Mouse (Mus musculus): ENCODE results near the gene Chmp6. TPM values are rescaled to one million over a fixed set of nuclear protein-coding genes. Genes with fewer than 3 reads are reported as not detected.

Gene Chmp6
- polyA plus RNA-seq, 1 experiment from 2014 or later, result 90.0 TPM

- H3K27me3 ChIP-seq (replicated peaks; ENCODE audit: control insufficient read depth, insufficient read depth, low read length), result no peaks in the 10 kb centered on the region
- H3K4me1 ChIP-seq (ENCODE audit: control insufficient read depth, insufficient read depth, low read length), result peaks cover 13% of the 10 kb centered on the region
- H3K27ac ChIP-seq (ENCODE audit: low read depth, low read length), result no peak overlapping the region
- no peaks in the 10 kb centered on the region for H3K9me3 ChIP-seq (replicated peaks; ENCODE audit: control insufficient read depth, low read length)
- no peak overlapping the region for H3K4me3 ChIP-seq (ENCODE audit: low read depth, low read length)
- DNase-seq (ENCODE audit: low spot score), result no peak
- no peak for ATAC-seq
- no peaks in the 10 kb centered on the region for H3K36me3 ChIP-seq (ENCODE audit: control insufficient read depth, insufficient read depth, low read length)
- H3K4me2 ChIP-seq (ENCODE audit: low read length), result no peak overlapping the region
- no peak overlapping the region for H3K9ac ChIP-seq (ENCODE audit: low read length)
- WGBS, result 74% methylated on average over 8 of the region's 8 CpGs
These were observed 54.2 kb downstream of the Chmp6 start for GRCm38 (mm10) chr11:119967401-119967800.

- H3K4me2 ChIP-seq (ENCODE audit: low read length), result no peak overlapping the region
- WGBS, result 74% methylated on average over 2 of the region's 2 CpGs
- no peak for ATAC-seq
These were observed 54.7 kb downstream of the Chmp6 start for GRCm38 (mm10) chr11:119967892-119968291.

More at GRCm38 (mm10) chr11:119967892-119968291, 54.7 kb downstream of the Chmp6 start:
- Histone ChIP-seq H3K9me3 (replicated peaks; ENCODE audit: control insufficient read depth, low read length) (no peaks in the 10 kb centered on the region), H3K4me3 (ENCODE audit: low read depth, low read length) (no peak overlapping the region), H3K9ac (ENCODE audit: low read length) (no peak overlapping the region), H3K27me3 (replicated peaks; ENCODE audit: control insufficient read depth, insufficient read depth, low read length) (no peaks in the 10 kb centered on the region), H3K36me3 (ENCODE audit: control insufficient read depth, insufficient read depth, low read length) (no peaks in the 10 kb centered on the region), H3K27ac (ENCODE audit: low read depth, low read length) (no peak overlapping the region), H3K4me1 (ENCODE audit: control insufficient read depth, insufficient read depth, low read length) (peaks cover 13% of the 10 kb centered on the region)
- DNase-seq (ENCODE audit: low spot score), result no peak

Other genes with a start within 250 kb of the Chmp6 start
- 18.7 and 25.2 TPM in 2 replicates for gene Baiap2, start 29.3 kb downstream of the Chmp6 start, polyA plus RNA-seq (2014; fragmentation: Nextera tagmentation; extraction: Ambion mirVana)
- 10.9 and 18.3 TPM in 2 replicates for gene Aatk, start 133.7 kb downstream of the Chmp6 start, polyA plus RNA-seq (2014; fragmentation: Nextera tagmentation; extraction: Ambion mirVana)
- gene Cep131, start 173.4 kb downstream of the Chmp6 start, polyA plus RNA-seq (2014; fragmentation: Nextera tagmentation; extraction: Ambion mirVana), result 21.7 and 27.2 TPM in 2 replicates
- 12.4 and 14.6 TPM in 2 replicates for gene Tepsin, start 185.3 kb downstream of the Chmp6 start, polyA plus RNA-seq (2014; fragmentation: Nextera tagmentation; extraction: Ambion mirVana)
- gene Ndufaf8, start 185.5 kb downstream of the Chmp6 start, polyA plus RNA-seq (2014; fragmentation: Nextera tagmentation; extraction: Ambion mirVana), result 59.8 and 84.8 TPM in 2 replicates
- 53.6 and 72.5 TPM in 2 replicates for gene Slc38a10, start 237.9 kb downstream of the Chmp6 start, polyA plus RNA-seq (2014; fragmentation: Nextera tagmentation; extraction: Ambion mirVana)